Mouse (Mus musculus) heart, postnatal 36 days (tissue): ENCODE results near the gene Dop1b. TPM values are rescaled to one million over a fixed set of nuclear protein-coding genes. Genes with fewer than 3 reads are reported as not detected.
A peak's percentile ranks its signal among the peaks of the same experiment; 100 is the strongest.
"Not testable (repeated sequence)": the region's sequence is repeated elsewhere in the genome, so short reads cannot be mapped to it uniquely, and the experiment has no call there.

Experiments used
- DNase-seq, 2 experiments: peaks; one replicate each; pipeline ENCODE4 v3.0.0; 2021 to 2022
- intact Hi-C: fragments of 180-260 bp; cut with DNase I; formaldehyde crosslinking; loops from one replicate; pipeline ENCODE4 v1.15.1; 2025
- total RNA-seq, 2 experiments: library from RNA; stranded (reverse); gene quantifications; 2 replicates each; pipeline ENCODE4 v1.2.3; 2021

Dop1b gene
- total RNA-seq, 2 experiments from 2014 or later, result 16.8 to 18.1 TPM

DNA sequence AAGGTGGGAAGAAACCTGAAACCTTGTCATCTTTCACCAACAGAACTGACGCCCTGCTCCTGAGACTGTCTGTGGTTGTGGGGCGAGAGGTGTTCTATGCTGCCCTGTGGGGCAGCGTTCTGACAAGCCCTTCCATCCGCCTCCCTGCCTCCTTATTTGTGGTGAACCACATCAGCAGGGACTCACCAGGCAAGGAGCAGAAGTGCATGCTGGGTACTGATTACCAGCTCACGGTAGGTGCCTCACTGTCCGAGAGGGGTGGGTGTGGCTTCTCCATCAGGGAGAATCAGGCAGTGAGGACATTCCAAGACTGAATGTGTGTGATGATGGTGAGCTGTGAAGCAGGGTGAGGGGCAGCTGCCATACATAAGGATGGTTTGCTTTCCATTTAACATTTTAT, 35.7 kb downstream of the Dop1b start:
- no peak for DNase-seq
- intact Hi-C loops, result loop anchor here (5.0 kb wide), 2 partner anchors 35 to 60 kb away; partner anchors contain the start of gene Dop1b

- no peak for DNase-seq
- intact Hi-C loops, result loop anchor here (5.0 kb wide), 2 partner anchors 37 to 62 kb away; partner anchors contain the start of gene Dop1b
These were observed 37.6 kb downstream of the Dop1b start for GRCm38 (mm10) chr16:93749147-93749910.

GRCm38 (mm10) chr16:93750464-93750863, 38.8 kb downstream of the Dop1b start:
- intact Hi-C loops, result no loop called here

GRCm38 (mm10) chr16:93751816-93752215, 40.1 kb downstream of the Dop1b start:
- no peak for DNase-seq
- intact Hi-C loops, result no loop called here

More at GRCm38 (mm10) chr16:93750464-93750863, 38.8 kb downstream of the Dop1b start:
- DNase-seq, result no peak

DNA sequence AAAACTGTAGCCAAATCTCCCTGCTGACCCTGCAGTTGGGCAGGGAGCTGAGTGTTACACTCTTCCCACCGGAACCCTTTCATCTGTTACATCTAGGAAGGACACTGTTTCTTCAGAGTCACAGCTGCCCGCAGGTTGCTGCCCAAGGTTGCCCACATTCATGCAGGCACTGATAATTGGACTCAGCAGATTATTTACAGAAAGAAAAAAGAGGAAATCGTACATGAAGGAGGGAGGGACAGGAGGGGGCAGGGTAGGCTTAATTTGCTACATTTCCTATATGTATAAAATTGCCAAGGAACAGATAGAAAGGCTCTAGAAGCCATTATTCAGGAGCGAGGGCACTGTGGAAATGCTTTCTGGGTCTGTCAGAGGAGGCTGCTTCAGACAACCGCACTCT, 44.9 kb downstream of the Dop1b start:
- no peak for DNase-seq
- intact Hi-C loops, result no loop called here

DNA sequence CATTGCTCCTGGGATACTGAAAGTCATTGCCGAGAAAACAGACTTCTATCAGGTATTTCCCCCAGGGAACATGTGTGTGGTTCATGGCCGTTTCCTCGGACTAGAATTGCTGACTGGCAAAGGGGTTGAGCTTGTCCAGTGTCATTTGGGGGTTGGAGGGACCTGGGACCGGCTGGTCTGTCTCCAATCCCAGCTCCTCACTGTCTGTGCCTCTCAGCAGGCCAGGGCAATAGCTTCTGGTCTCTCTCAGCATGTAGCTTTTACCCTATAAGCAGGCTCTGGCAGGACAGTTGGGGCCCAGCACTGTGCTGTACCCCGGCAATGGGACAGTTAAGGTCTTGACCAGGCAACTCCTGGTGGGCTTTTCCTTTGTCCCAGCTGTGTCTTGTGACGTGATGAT, 51.7 kb downstream of the Dop1b start:
- intact Hi-C loops, result no loop called here

DNA sequence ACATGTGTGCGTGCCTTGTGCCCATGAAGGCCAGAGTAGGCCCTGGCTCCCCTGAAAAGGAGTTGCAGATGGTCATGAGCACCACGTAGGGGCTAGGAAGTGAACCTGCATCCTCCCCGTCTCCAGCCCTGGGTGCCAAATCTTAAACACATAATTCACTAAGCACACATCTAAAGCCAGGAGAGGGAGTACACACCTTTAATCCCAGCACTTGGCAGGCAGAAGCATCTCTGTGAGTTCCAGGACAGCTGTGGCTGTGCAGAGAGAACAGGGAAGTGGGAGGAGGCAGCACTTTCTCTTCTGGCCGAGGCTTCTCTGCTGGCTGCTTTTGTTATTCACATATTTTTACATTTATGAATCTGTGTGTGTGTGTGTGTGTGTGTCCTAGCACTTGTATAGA, 52.9 kb downstream of the Dop1b start:
- DNase-seq, result no peak
- intact Hi-C loops, result no loop called here

More for the DNA sequence above, 51.7 kb downstream of the Dop1b start:
- no peak for DNase-seq

DNA sequence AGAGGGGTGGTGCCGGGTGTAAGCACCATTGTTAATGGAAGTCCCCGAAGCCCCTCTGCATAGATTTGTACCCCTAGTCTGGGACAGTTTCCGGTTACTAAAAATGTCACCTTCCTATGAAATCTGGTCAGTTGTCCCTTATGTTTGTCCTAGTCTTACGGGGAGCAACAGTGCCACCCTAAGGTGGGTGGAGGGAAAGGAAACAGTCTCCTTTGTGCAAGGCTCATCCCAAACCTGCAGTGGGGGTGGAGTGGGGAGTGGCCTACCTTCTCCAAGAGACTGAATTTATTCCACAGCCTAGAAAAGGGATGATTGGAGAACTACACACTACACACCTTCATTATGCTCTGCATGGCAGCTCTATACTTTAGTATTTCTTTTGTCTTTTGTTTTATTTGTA, 55.3 kb downstream of the Dop1b start:
- intact Hi-C loops, result loop anchor here (1.0 to 5.0 kb wide), 3 partner anchors 55 to 85 kb away; partner anchors contain the start of gene Dop1b
- peak; percentile 35 to 52 for DNase-seq

GRCm38 (mm10) chr16:93767548-93767947, 55.8 kb downstream of the Dop1b start:
- intact Hi-C loops, result loop anchor here (1.0 to 5.0 kb wide), 3 partner anchors 55 to 85 kb away; partner anchors contain the start of gene Dop1b

DNA sequence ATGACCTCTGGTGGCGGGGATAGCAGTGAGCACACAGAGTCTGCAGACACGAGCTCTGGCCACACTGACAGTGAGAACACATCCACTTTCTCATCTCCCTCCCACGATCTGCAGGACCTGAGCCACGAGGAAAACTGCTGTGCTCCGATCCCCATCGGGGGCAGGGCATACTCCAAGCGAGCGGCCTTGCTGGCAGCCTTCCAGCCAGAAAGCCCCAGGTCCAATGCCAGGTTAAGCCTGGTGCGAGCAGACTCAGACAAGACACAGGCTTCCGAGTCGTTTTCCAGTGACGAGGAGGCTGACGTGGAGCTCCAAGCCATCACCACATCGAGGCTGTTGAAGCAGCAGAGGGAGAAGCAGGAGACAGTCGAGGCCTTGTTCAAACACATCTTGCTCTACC, 57.9 kb downstream of the Dop1b start:
- intact Hi-C loops, result loop anchor here (5.0 kb wide), 1 partner anchor 57 kb away; the partner anchor contains the start of gene Dop1b
- DNase-seq, result no peak

More at GRCm38 (mm10) chr16:93767548-93767947, 55.8 kb downstream of the Dop1b start:
- no peak for DNase-seq

DNA sequence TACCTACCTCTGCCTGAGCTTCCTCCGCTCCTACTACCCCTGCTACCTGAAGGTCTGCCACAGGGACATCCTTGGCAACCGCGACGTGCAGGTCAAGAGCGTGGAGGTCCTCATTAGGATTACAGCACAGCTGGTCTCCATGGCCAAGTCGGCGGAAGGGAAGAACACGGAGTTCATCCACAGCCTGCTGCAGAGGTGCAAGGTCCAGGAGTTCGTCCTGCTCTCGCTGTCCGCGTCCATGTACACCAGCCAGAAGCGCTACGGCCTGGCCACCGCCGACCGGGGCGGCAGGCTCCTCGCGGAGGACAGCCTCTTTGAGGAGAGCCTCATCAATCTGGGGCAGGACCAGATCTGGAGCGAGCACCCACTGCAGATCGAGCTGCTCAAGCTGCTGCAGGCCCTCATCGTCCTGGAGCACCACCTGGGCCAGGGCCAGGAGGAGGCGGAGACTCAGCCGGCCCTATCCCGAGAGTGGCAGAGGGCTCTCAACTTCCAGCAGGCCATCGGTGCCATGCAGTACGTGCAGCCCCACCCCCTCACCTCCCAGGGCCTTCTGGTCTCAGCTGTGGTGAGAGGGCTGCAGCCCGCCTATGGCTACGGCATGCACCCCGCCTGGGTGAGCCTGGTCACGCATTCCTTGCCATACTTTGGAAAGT, 58.7 kb downstream of the Dop1b start:
- intact Hi-C loops, result no loop called here
- DNase-seq, result no peak

- intact Hi-C loops, result no loop called here
These were observed 63.0 kb downstream of the Dop1b start for GRCm38 (mm10) chr16:93774658-93775057.

DNA sequence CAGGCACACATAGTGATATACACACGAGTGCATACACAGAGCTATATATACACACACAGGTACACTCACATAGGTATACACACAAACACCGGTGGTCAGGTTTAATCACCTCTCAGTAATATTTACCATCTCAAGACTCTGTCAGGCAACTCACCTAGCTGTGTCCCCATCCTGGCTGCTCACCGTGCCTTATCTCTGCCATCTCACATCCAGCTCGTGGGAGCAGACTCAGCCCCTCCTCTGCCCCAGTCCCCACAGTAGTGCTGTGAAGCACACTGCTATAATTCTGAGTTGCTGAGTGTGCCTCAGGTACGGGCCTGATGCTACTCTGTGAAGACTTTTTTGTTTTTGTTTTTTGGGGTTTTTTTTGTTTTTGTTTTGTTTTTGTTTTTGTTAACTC, 64.8 kb downstream of the Dop1b start:
- no peak for DNase-seq
- intact Hi-C loops, result no loop called here

More at GRCm38 (mm10) chr16:93774658-93775057, 63.0 kb downstream of the Dop1b start:
- no peak for DNase-seq

DNA sequence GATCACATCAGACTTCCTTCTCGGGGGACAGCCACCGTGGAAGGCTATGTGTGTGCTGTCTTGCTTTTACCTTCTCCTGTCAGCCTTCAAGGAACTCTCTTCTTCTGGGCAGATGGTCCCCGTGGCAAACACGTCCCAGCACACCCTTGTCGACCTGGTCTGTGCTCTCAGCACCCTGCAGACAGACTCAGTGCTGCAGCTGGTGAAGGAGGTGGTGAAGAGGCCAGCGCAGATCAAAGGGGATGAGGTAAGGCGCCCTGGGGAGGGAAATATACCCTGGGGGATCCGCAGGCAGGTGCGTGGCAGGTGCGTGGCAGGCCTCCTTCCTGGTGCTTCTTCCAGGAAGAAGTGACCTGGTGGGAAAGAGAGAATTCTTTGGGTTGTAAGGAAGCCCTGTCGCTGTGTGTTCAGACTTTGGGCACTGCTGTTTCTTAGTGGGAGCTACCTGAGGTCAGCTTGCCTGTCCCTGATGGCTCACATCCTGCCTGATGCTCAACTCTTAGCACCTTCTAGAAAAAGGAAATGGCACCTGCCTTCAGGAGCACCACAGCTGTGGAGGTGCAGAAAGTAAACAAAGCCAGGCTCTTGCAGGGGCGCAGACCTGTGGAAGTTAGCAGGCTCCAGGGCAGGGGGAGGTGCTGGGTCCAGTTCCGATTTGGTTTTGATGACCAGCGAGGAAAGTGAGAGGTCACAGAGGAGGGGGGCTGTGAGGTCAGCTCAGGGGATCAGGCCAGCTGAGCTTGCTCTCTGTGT, 65.7 kb downstream of the Dop1b start:
- DNase-seq, result no peak
- intact Hi-C loops, result no loop called here

- intact Hi-C loops, DNase-seq: not testable (repeated sequence)
These were observed 66.7 kb downstream of the Dop1b start for GRCm38 (mm10) chr16:93778393-93778792.

DNA sequence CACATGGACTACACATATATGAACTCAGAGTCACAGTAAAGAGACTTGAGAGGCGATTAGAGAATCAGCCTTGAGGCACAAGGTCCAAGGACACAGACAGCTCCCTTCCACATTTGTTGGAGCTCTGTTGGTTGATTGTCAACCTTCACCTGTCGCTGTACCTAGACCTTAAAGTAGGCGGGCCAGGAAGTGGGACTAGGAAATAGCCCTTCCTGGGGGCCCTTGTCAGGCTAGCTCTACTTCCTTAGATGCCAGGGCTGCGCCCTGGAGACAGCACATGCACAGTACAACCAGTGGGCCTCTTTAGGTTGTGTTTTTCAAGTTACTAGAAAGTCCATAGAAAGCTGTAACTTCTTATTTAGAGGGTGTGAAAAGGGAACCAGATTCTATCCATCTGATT, 67.8 kb downstream of the Dop1b start:
- intact Hi-C loops, result no loop called here
- DNase-seq, result no peak

DNA sequence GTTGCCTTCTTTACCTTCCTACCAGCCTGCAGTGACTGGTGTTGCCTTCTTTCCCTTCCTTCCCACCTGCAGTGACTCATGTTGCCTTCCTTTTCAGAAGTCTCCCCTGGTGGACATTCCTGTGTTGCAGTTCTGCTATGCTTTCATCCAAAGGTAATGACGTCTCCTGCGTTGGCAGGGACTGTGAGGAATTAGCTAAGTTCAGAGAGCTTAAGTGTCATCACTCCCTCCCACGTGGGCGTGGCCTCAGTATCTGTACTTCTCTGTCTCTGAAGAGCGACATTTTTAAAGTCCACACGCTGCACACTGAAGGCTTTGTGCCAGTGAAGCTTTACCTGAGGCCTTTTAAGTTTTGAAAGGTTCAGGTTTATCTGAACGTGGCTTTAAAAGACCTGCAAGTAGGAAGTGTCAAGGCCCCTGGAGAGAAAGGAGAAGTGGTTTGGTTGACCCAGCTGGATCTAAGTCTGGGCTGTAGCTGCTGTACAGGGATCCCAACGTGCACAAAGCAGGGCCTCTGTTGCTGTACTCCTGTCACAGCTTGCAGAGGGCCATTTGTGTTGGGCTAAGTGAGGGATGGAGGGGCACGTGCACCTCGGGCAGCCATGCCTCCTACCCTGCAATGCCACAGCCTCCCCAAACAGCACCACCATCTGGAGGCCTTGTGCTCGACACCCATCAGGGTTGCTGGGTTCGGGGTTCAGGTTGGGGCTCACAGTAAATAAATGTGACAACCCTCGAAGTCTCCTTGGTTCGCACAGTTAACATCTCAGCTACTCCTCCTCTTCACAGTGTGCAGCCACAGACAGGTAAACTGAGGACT, 69.2 kb downstream of the Dop1b start:
- intact Hi-C loops, result loop anchor here (10.0 kb wide), 1 partner anchor 156 kb away; the partner anchor contains the start of gene Gm5678

DNA sequence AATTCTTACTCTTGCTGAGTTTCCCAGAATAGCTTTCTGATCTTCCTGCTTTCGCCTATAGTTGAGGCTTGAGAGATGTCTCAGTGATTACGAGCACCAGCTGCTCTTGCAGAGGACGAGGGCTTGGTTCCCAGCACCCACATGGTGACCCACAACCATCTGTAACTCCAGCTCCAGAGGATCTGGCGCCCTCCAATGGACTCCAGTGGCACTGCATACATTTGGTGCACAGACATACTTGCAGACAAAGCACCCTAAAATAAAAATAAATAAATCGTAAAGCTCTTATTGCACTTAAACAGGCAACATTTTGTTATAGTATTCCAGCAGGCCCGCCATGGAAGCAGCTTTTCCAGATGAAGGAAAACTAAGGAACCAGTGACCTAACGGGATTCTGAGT, 72.5 kb downstream of the Dop1b start:
- intact Hi-C loops, result loop anchor here (10.0 kb wide), 1 partner anchor 159 kb away; the partner anchor contains the start of gene Gm5678
- DNase-seq, result no peak

More for the DNA sequence above, 69.2 kb downstream of the Dop1b start:
- no peak for DNase-seq

DNA sequence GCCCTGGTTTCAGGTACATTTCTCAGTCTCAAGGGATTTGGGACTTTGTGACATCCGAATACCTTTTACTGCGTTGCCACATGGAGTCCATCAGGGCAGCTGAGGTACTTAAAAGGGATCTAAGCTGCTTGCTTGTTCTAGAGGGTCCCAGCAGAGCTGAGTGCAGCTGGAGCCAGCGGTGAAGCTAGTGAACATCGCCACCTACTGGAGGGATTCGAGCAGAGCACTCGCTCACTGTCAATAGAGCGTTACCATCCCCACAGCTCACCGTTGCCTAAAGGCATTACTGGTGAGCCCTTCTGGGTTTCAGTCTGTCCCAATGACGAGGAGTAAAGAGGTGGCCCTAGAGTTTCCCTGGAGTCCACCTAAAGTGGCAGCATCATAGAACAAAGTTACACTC, 74.1 kb downstream of the Dop1b start:
- intact Hi-C loops, result loop anchor here (10.0 kb wide), 1 partner anchor 161 kb away; the partner anchor contains the start of gene Gm5678
- peak; percentile 57 to 71 for DNase-seq

GRCm38 (mm10) chr16:93788388-93788787, 76.7 kb downstream of the Dop1b start:
- no peak for DNase-seq
- intact Hi-C loops, result loop anchor here (10.0 kb wide), 1 partner anchor 164 kb away; the partner anchor contains the start of gene Gm5678
